Mouse (Mus musculus) cortical plate, adult 2 months (tissue): ENCODE measurements at regions not wholly inside any gene's neighbourhood (a gene's known extent, or its start where the extent isn't known, plus 50 kb on each side); places are given as distances from the start of the nearest gene placed in this dataset.

ENCODE experiments used
- CTCF ChIP-seq: fragments of 200-500 bp; IDR thresholded peaks from 2 replicates; pipeline ENCODE4 v1.5.1; 2011; ENCODE audit warnings: mild to moderate bottlenecking, control low read depth, low read length; ENCODE audit not compliant: insufficient read depth; ENCODE audit errors: extremely low read depth
- POLR2A ChIP-seq: fragments of 200-500 bp; IDR thresholded peaks from 2 replicates; pipeline ENCODE4 v1.6.1; 2011; ENCODE audit warnings: mild to moderate bottlenecking, low read length, control low read depth; ENCODE audit not compliant: insufficient read depth; ENCODE audit errors: extremely low read depth

DNA sequence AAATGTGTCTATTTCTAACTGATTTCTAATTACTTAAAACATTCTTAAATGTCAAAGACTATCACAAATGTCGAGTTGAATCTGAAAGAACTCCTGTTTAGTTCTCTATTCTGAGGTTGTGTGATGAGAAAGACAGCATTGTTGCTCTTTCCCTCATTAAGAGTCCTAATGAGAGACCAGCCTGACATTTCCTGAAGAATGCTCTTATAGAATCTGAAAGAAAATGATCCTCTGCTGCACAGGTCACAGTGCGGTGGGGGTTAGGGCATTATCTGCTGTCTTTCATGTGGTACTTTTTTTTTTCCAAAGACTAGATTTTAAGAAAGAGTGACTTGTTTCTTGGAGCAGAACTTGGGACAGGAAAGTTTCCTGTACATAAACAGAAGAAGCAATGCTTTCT is 1218.3 kb upstream of the Nr2f1 start:
- TF ChIP-seq CTCF (no peak), POLR2A (no peak)
